Mouse (Mus musculus) olfactory bulb, adult 2 months (tissue): Measurements from ENCODE around the gene Sesn3. TPM values are rescaled to one million over a fixed set of nuclear protein-coding genes. Genes with fewer than 3 reads are reported as not detected.

ENCODE experiments used
- H3K27ac ChIP-seq: fragments of 200-500 bp; 2 replicates; pipeline ENCODE4 v1.5.1; 2012; ENCODE audit warnings: low read depth, low read length; ENCODE audit not compliant: insufficient read depth
- H3K4me1 ChIP-seq: fragments of 200-500 bp; 2 replicates; pipeline ENCODE4 v1.6.1; 2012; ENCODE audit warnings: low read length; ENCODE audit not compliant: control insufficient read depth, insufficient read depth
- H3K4me3 ChIP-seq: fragments of 200-500 bp; 2 replicates; pipeline ENCODE4 v1.5.1; 2012; ENCODE audit warnings: mild to moderate bottlenecking, low read depth, low read length, moderate library complexity; ENCODE audit not compliant: insufficient read depth
- CTCF ChIP-seq: fragments of 200-500 bp; IDR thresholded peaks from 2 replicates; pipeline ENCODE4 v1.5.1; 2012; ENCODE audit warnings: low read depth, mild to moderate bottlenecking, low read length, moderate library complexity; ENCODE audit not compliant: insufficient read depth
- POLR2A ChIP-seq: fragments of 200-500 bp; IDR thresholded peaks from 2 replicates; pipeline ENCODE4 v1.6.1; 2012; ENCODE audit warnings: mild to moderate bottlenecking, low read depth, low read length, moderate library complexity; ENCODE audit not compliant: insufficient read depth
- WGBS: fragments of 180-500 bp; shearing (Covaris S2); methylation state at CpG from one replicate; pipeline ENCODE4 v1.1.7; 2018; 5-methylcytosine and 5-hydroxymethylcytosine counted together
- polyA plus RNA-seq: library from polyadenylated mRNA; stranded (reverse); fragments of >200 nt; gene quantifications from 2 replicates; pipeline ENCODE4 v1.2.4, GENCODE M21; 2012; ENCODE audit warnings: low replicate concordance; ENCODE audit not compliant: missing spikeins, insufficient read depth, insufficient read length

Gene Sesn3
- polyA plus RNA-seq, 1 experiment: 243 TPM

DNA sequence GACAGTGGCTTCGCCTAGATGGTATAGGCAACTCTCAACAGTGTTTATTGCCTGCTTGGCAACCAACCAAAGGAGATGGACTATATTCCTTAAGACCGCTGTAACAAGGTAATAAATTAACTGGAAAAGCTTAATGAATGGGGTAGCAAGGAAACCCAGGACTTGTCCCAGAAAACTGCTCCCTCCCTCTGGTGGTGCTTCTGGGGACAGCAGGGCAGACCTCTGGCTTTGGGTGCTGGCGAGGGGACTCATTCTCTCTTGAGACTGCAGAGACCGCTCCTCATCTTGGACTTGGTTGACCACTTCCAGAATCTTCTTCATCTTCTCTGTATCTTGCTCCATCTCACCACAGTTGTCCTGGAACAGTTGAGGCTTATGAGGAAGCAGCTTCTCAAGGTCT is 82.2 kb downstream of the Sesn3 start:
- Histone ChIP-seq H3K4me3 (no peak overlapping the region), H3K4me1 (no peaks in the 10 kb centered on the region), H3K27ac (no peak overlapping the region)
- TF ChIP-seq CTCF (no peak), POLR2A (no peak)
- WGBS: 88% methylated on average over 4 of the region's 4 CpGs

DNA sequence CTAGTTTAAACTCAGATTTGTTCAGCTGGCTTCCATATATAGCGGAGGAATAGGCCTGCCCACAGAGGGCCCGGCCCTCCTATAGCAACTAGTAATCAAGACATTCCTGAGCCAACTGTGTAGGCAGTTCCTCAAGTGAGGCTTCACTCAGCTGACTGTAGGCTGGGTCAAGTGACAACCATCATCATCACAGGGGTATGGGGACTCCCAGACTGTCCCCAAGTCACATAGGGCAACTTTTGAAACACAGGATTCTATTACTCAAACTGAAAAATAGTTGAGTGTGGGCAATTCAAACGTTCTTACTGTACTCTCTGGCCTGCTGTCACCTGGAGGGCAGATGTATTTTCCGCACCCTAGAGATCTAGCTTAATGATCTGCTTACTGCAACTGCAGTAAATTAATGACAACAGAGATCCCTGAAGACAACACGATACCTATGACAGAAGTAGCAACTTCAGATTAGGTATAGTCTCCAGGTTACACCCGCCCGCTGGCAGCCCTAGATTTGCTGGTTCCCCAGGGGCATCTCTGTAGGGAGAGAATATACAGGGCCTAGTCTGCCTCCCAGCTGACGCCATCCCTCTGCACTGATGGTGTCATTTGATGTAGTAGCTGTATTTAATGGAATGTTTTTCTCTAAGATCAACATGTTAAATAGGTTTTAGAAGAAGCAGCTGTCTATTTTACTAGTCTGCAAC is 87.4 kb downstream of the Sesn3 start:
- WGBS: 82% methylated on average over 8 of the region's 8 CpGs
- no peak overlapping the region for H3K27ac ChIP-seq
- H3K4me1 ChIP-seq: peaks cover 5% of the 10 kb centered on the region; the same call in 1 of the 2 replicates
- H3K4me3 ChIP-seq: no peak overlapping the region
- TF ChIP-seq POLR2A (no peak), CTCF (no peak)

DNA sequence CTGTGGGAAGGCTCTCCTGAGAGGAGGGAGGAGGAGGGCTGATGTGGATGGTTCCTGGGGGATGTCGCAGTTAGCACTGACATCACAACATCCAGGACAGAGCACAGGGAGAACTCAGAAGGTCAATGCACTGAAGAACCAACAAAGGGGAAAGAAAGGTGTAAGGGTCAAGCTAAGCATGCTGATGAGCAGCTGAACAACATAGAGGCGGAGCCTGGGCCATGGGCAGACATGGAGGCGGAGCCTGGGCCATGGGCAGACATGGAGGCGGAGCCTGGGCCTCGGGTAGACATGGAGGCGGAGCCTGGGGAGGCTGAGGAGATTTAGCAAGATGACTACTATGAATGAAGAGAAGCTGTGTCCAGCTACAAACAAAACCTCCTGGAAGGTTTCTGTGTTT is 88.7 kb downstream of the Sesn3 start:
- Histone ChIP-seq H3K4me3 (no peak overlapping the region), H3K4me1 (peaks cover 5% of the 10 kb centered on the region; the same call in 1 of the 2 replicates), H3K27ac (no peak overlapping the region)
- no peak for TF ChIP-seq POLR2A
- TF ChIP-seq CTCF: no peak
- 82% methylated on average over 6 of the region's 6 CpGs for WGBS

DNA sequence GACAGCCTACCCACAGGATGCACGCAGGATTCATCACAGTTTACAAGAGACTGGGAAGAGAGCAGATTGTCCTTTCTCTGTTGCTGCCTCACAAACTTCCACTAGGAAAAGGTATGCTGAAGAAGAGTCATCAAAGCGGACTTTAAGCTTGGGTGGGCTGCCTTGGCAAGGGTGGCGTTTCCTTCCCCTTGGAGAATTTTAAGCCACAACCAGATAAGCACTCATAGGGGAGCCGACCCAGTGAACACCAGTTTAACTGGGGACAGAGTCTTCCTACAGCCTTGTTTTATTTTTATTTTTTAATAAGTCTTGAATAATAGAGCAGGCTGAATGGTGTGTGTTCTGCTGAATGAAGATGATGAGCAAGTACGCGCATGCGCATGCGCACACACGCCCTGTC is 89.9 kb downstream of the Sesn3 start:
- no peak overlapping the region for H3K4me3 ChIP-seq
- TF ChIP-seq CTCF (no peak), POLR2A (no peak)
- peaks cover 5% of the 10 kb centered on the region; the same call in 1 of the 2 replicates for H3K4me1 ChIP-seq
- WGBS: 96% methylated on average over 9 of the region's 9 CpGs
- no peak overlapping the region for H3K27ac ChIP-seq

DNA sequence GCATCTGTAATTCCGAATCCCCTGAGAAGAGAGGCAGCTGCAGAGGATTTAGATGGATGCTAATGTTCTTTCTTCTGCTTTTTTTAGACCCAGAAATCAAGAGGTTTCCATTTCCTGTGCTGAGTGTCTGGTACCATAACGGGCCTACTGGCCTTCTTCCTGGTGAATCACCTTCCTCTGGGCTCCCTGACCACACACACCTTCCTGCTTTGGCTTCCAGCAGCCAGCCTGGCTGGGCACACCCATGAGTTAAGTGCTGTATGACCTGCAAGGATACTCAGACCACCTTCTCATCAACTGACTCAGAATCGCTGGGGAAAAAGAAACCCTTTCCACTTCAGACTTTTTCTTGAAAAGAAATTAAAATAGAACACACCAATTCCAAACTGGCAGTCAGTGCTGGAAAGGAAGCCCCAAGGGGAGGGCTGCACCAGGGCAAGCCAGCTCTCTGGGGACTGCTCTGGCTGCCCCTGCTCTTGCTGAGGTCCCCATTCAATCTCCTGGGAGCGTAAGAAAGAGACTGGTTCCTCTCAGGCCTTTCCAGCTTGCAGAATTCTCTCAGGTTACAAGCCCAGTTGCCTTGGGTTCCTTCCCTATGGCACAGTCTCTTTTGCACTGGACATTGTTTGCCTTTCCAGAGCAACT is 90.7 kb downstream of the Sesn3 start:
- TF ChIP-seq CTCF (no peak), POLR2A (no peak)
- no peak overlapping the region for H3K4me3 ChIP-seq
- H3K4me1 ChIP-seq: peaks cover 5% of the 10 kb centered on the region; the same call in 1 of the 2 replicates
- H3K27ac ChIP-seq: no peak overlapping the region
- WGBS: 44% methylated on average over 4 of the region's 4 CpGs

DNA sequence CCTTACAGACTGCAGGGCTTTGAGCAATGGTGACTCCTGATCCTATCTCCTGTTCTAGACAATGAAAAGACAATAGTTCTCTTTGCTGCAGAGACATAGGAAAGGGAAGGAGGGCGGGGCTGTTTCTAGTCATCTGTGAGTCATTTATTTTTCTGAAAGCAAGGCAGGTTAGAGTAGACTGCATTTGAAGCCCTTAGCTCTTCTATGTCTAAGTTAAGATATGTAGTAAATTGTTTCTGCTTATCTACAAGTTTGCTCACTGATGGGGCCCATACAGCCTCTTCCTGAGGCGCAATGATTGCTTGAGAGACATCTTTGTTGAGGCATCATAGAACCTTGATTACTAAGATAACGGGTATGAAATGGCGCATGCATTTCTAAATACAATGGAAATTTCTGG is 93.0 kb downstream of the Sesn3 start:
- H3K4me1 ChIP-seq: peaks cover 5% of the 10 kb centered on the region; the same call in 1 of the 2 replicates
- no peak overlapping the region for H3K4me3 ChIP-seq
- no peak for TF ChIP-seq CTCF
- WGBS: 98% methylated on average over 4 of the region's 4 CpGs
- no peak overlapping the region for H3K27ac ChIP-seq

DNA sequence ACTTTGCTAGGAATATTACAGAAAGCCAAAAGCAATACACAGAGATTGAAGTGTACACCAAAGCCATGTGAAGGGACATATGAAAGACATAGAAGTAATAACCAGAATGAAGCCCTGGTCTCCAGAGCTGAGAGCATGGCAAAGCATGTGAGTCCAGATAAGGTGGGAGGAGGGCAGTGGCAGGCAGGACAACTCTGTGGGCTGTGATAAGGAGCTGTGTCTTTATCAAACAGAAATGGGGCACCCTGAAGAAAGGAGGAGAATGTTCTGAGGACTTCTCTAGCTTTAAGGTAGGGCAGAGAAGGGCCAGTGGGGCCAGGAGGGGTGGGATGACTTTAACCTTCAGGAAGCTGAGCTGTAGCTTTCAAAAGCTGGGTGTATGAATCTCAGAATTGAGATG is 94.4 kb downstream of the Sesn3 start:
- peaks cover 5% of the 10 kb centered on the region; the same call in 1 of the 2 replicates for H3K4me1 ChIP-seq
- no peak overlapping the region for H3K27ac ChIP-seq
- H3K4me3 ChIP-seq: no peak overlapping the region
- TF ChIP-seq POLR2A (no peak), CTCF (no peak)

DNA sequence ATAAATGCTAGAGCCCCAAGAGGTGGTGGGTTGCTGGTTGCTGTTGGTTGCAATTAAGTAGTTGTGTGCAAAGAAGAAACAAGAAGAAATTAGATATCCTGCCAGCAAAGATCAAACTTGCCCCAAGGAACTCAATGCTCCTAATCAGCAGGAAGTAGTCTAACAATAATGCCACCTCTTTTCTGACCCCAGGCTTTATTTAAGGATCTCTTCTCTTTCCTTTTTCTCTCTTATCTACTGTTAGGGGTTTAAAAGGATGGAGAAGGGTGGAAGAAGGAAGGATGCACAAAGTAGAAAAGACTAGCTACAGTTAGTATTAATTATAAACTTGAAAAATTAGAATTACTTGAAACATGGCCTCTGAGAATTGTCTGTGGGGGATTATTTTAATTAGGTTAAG is 97.6 kb downstream of the Sesn3 start:
- TF ChIP-seq CTCF (no peak), POLR2A (no peak)
- Histone ChIP-seq H3K4me3 (no peak overlapping the region), H3K27ac (no peak overlapping the region), H3K4me1 (no peaks in the 10 kb centered on the region; the same call in 1 of the 2 replicates)

DNA sequence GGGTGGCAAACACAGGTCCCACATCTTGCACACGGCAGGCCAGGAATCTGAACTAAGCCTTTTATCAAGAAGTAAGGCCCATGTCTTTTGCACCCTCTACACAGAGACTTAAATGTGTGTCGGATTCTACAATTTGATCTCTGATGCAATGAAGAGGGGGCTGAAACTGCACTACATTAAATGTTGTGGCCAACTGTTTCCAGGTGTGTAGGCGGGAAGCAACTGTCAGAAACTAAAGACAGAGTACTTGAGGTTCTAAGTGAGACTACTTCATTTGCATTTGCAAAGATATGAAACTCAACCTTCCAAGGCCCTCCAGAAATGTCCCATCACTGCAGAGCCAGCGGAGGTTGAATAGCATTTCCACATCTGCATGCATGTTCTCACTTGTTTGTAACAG is 101.3 kb downstream of the Sesn3 start:
- Histone ChIP-seq H3K4me3 (no peak overlapping the region), H3K4me1 (peaks cover 9% of the 10 kb centered on the region), H3K27ac (no peak overlapping the region)
- 92% methylated on average over 4 of the region's 4 CpGs for WGBS
- TF ChIP-seq CTCF: no peak

DNA sequence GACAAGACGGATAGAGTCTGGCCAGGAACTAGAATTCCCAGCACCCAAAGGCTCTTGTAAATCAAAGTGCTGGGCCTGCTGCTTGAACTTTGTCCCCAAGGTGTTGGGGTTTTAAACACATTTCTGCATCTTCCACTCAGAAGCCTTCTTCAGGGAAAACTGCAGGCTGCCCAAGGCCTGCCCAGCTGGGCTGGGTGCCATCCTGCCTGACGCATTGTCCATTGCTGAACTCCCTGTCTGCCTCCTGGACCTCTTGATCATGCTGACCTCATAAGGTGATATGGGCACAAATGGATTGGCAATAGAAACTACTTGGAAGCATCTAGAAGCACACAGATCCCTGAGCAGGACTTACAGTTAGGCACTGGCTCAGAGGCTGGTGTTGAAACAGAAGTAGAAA is 103.3 kb downstream of the Sesn3 start:
- Histone ChIP-seq H3K4me3 (no peak overlapping the region), H3K4me1 (peaks cover 11% of the 10 kb centered on the region), H3K27ac (no peak overlapping the region)
- 88% methylated on average over 2 of the region's 2 CpGs for WGBS
- TF ChIP-seq CTCF (no peak), POLR2A (no peak)
